Mouse (Mus musculus) ovary, postnatal 36 days (tissue): ENCODE measurements around the gene Lrig1.
A peak's percentile ranks its signal among the peaks of the same experiment; 100 is the strongest.

Experiments
- DNase-seq: peaks from one replicate; pipeline ENCODE4 v3.0.0; 2022; ENCODE audit warnings: low spot score, mixed read lengths

Lrig1 gene

GRCm38 (mm10) chr6:94700067-94700491 lies at the start of gene Lrig1:
Gene Lrig1, minus strand, starts transcription at chr6:94700158.
- peak; percentile 97 for DNase-seq

GRCm38 (mm10) chr6:94749626-94750025 lies 49.7 kb upstream of the Lrig1 start:
- DNase-seq = no peak

GRCm38 (mm10) chr6:94748361-94748760 lies 48.4 kb upstream of the Lrig1 start:
- DNase-seq = no peak

GRCm38 (mm10) chr6:94740117-94740729 lies 40.3 kb upstream of the Lrig1 start:
- peak; percentile 44 for DNase-seq

GRCm38 (mm10) chr6:94738647-94739046 lies 38.7 kb upstream of the Lrig1 start:
- no peak for DNase-seq

GRCm38 (mm10) chr6:94733878-94734277 lies 33.9 kb upstream of the Lrig1 start:
- no peak for DNase-seq

- DNase-seq = peak; percentile 44
Measured at GRCm38 (mm10) chr6:94729847-94730246, 29.9 kb upstream of the Lrig1 start.

- DNase-seq = no peak
Measured at GRCm38 (mm10) chr6:94729132-94729531, 29.2 kb upstream of the Lrig1 start.

GRCm38 (mm10) chr6:94724612-94725011 lies 24.7 kb upstream of the Lrig1 start:
- DNase-seq = no peak

GRCm38 (mm10) chr6:94718607-94719346 lies 18.8 kb upstream of the Lrig1 start:
- no peak for DNase-seq

- DNase-seq = no peak
Measured at GRCm38 (mm10) chr6:94717705-94718489, 17.9 kb upstream of the Lrig1 start.

GRCm38 (mm10) chr6:94715645-94715940 lies 15.6 kb upstream of the Lrig1 start:
- DNase-seq = no peak

GRCm38 (mm10) chr6:94714815-94715644 lies 15.1 kb upstream of the Lrig1 start:
- no peak for DNase-seq

- DNase-seq = no peak
Measured at GRCm38 (mm10) chr6:94709832-94710231, 9.9 kb upstream of the Lrig1 start.

GRCm38 (mm10) chr6:94709150-94709549 lies 9.2 kb upstream of the Lrig1 start:
- no peak for DNase-seq

- DNase-seq = no peak
Measured at GRCm38 (mm10) chr6:94707254-94707653, 7.3 kb upstream of the Lrig1 start.

- DNase-seq = no peak
Measured at GRCm38 (mm10) chr6:94705931-94706330, 6.0 kb upstream of the Lrig1 start.

GRCm38 (mm10) chr6:94702993-94703392 lies 3.0 kb upstream of the Lrig1 start:
- no peak for DNase-seq

- no peak for DNase-seq
Measured at GRCm38 (mm10) chr6:94701071-94701470, 1.1 kb upstream of the Lrig1 start.

- DNase-seq = peak; percentile 72
Measured at GRCm38 (mm10) chr6:94700612-94701011, 654 bp upstream of the Lrig1 start.

- DNase-seq = peak; percentile 50
Measured at GRCm38 (mm10) chr6:94699173-94699987, 578 bp downstream of the Lrig1 start.
